In genomic region chr7:79729743-79730370, GRCm38 (mm10) we compare ENCODE assay signal across 9 mouse cellular contexts. TPM values are rescaled to one million over a fixed set of nuclear protein-coding genes. Genes with fewer than 3 reads are reported as not detected.
DNase-seq lines count a peak whose midpoint lies in the region; ATAC-seq and TF ChIP-seq lines count a peak whose summit lies in the region.
"Had no signal": no experiment of that assay in that cellular context is flagged by ENCODE, and none has a peak within 500 bp of the region (broad histone marks: within the 10 kb centered on the region; RNA-seq: fewer than 3 reads in every experiment).

No protein-coding gene starts in this region.

- H3K9ac ChIP-seq in hindbrain, embryonic 11.5 days (ENCODE audit: low read depth, low read length) = no peak overlapping the region
- H3K9ac ChIP-seq in embryonic facial prominence, embryonic 11.5 days (replicated peaks; ENCODE audit: low read length) = no peak overlapping the region

- 68% methylated on average over 11 of the region's 11 CpGs for WGBS in hindbrain, embryonic 11.5 days
- WGBS in hindbrain, embryonic 10.5 days = 71% methylated on average over 11 of the region's 11 CpGs
- 65% methylated on average over 11 of the region's 11 CpGs for WGBS in embryonic facial prominence, embryonic 11.5 days

- no peak overlapping the region for H3K4me2 ChIP-seq in hindbrain, embryonic 11.5 days (replicated peaks; ENCODE audit: low read depth, low read length)
- no peak overlapping the region for H3K4me2 ChIP-seq in embryonic facial prominence, embryonic 11.5 days (ENCODE audit: low read depth, low read length)

- H3K4me3 ChIP-seq in hindbrain, embryonic 11.5 days (ENCODE audit: low read depth, low read length) = no peak overlapping the region
- H3K4me3 ChIP-seq in hindbrain, embryonic 10.5 days = no peak overlapping the region
- no peak overlapping the region for H3K4me3 ChIP-seq in testis, adult 2 months (ENCODE audit: control insufficient read depth, low read depth, low read length)
- no peak overlapping the region for H3K4me3 ChIP-seq in embryonic facial prominence, embryonic 11.5 days (ENCODE audit: low read depth, low read length)

- H3K27ac ChIP-seq in hindbrain, embryonic 11.5 days (ENCODE audit: low read depth, low read length) = no peak overlapping the region
- H3K27ac ChIP-seq in hindbrain, embryonic 10.5 days = no peak overlapping the region
- no peak overlapping the region for H3K27ac ChIP-seq in testis, adult 2 months (ENCODE audit: control insufficient read depth, insufficient read depth, low read depth, low read length)
- no peak overlapping the region for H3K27ac ChIP-seq in embryonic facial prominence, embryonic 11.5 days (replicated peaks; ENCODE audit: low read depth, low read length)

- H3K4me1 ChIP-seq in hindbrain, embryonic 11.5 days (replicated peaks; ENCODE audit: control insufficient read depth, insufficient read depth, low read length) = no peaks in the 10 kb centered on the region
- H3K4me1 ChIP-seq in hindbrain, embryonic 10.5 days (replicated peaks) = no peaks in the 10 kb centered on the region; the same call in 1 of the 2 replicates
- H3K4me1 ChIP-seq in testis, adult 2 months (ENCODE audit: control insufficient read depth, insufficient read depth, low read length) = no peaks in the 10 kb centered on the region
- no peaks in the 10 kb centered on the region for H3K4me1 ChIP-seq in embryonic facial prominence, embryonic 11.5 days (ENCODE audit: control insufficient read depth, insufficient read depth, low read length)

- no peaks in the 10 kb centered on the region for H3K36me3 ChIP-seq in hindbrain, embryonic 11.5 days (ENCODE audit: control insufficient read depth, insufficient read depth, low read length)
- peaks cover 3% of the 10 kb centered on the region; the same call in 1 of the 2 replicates for H3K36me3 ChIP-seq in hindbrain, embryonic 10.5 days
- H3K36me3 ChIP-seq in testis, adult 2 months (ENCODE audit: control insufficient read depth, insufficient read depth, low read length) = no peaks in the 10 kb centered on the region
- no peaks in the 10 kb centered on the region for H3K36me3 ChIP-seq in embryonic facial prominence, embryonic 11.5 days (replicated peaks; ENCODE audit: control insufficient read depth, insufficient read depth, low read depth, low read length)

- no peak for ATAC-seq in hindbrain, embryonic 11.5 days (ENCODE audit: low FRiP score)
- ATAC-seq in embryonic facial prominence, embryonic 11.5 days (replicated peaks; ENCODE audit: insufficient number of reproducible peaks, low FRiP score, low TSS enrichment, low read depth) = no peak; the same call in 1 of the 2 replicates

- H3K9me3 ChIP-seq in hindbrain, embryonic 11.5 days (ENCODE audit: control insufficient read depth, low read length) = no peaks in the 10 kb centered on the region
- no peaks in the 10 kb centered on the region for H3K9me3 ChIP-seq in hindbrain, embryonic 10.5 days
- no peaks in the 10 kb centered on the region for H3K9me3 ChIP-seq in embryonic facial prominence, embryonic 11.5 days (replicated peaks; ENCODE audit: control insufficient read depth, low read length)

- no peak for TF ChIP-seq POLR2A in testis, adult 2 months (IDR thresholded peaks at IDR 0.05; ENCODE audit: control insufficient read depth, low read depth, low read length)

- peak; percentile 33 for DNase-seq in hindbrain, embryonic 11.5 days (ENCODE audit: low spot score)
- no peak for DNase-seq in hindbrain, embryonic 10.5 days (ENCODE audit: low spot score)
- DNase-seq in testis, postnatal 14 days (ENCODE audit: low spot score) = no peak
- DNase-seq in embryonic facial prominence, embryonic 11.5 days (ENCODE audit: low spot score) = peak; percentile 42
- DNase-seq in thymus, postnatal 4 days = peak; percentile 63
- DNase-seq in urinary bladder, postnatal 10 days (ENCODE audit: low spot score) = no peak
- no peak for DNase-seq in gastrocnemius, adult 18-20 months (ENCODE audit: low spot score)

- no peaks in the 10 kb centered on the region for H3K27me3 ChIP-seq in hindbrain, embryonic 11.5 days (ENCODE audit: control insufficient read depth, insufficient read depth, low read length)
- peaks cover 46% of the 10 kb centered on the region for H3K27me3 ChIP-seq in hindbrain, embryonic 10.5 days (ENCODE audit: insufficient read depth, poor library complexity, severe bottlenecking)
- H3K27me3 ChIP-seq in testis, adult 2 months (ENCODE audit: control insufficient read depth, insufficient read depth, low read length) = no peaks in the 10 kb centered on the region
- H3K27me3 ChIP-seq in embryonic facial prominence, embryonic 11.5 days (ENCODE audit: control insufficient read depth, insufficient read depth, low read length) = no peaks in the 10 kb centered on the region; the same call in 1 of the 2 replicates

- TF ChIP-seq CTCF in testis, adult 2 months (IDR thresholded peaks at IDR 0.05; ENCODE audit: control insufficient read depth, insufficient read depth, insufficient replicate concordance, low read depth, low read length) = peak; percentile 36; the same call in 1 of the 2 replicates

RNA-seq across cellular contexts. Expression of gene Plin1, which starts 2.8 kb away (rescaled TPM):
- polyA plus RNA-seq in hindbrain, embryonic 11.5 days (2014; fragmentation: Nextera tagmentation; extraction: Ambion mirVana) = not detected in 2 replicates
- polyA plus RNA-seq in hindbrain, embryonic 10.5 days (2016; fragmentation: Nextera tagmentation; extraction: Ambion mirVana) = not detected in 2 replicates
- 3.2 and 4.9 TPM in 2 replicates for polyA plus RNA-seq in testis, adult 2 months (2012; rRNA removed)
- polyA plus RNA-seq in embryonic facial prominence, embryonic 11.5 days (2014; fragmentation: Nextera tagmentation; extraction: Ambion mirVana) = not detected in 2 replicates
- total RNA-seq in gastrocnemius, adult 18-20 months (2021) = 10 to 100 TPM; 10.3 to 18.3 TPM
- total RNA-seq: monocyte, adult 5-6 weeks had no signal

RNA-seq across cellular contexts. Expression of gene Pex11a, which starts 13.1 kb away (rescaled TPM):
- 7.6 and 8.4 TPM in 2 replicates for polyA plus RNA-seq in hindbrain, embryonic 11.5 days (2014; fragmentation: Nextera tagmentation; extraction: Ambion mirVana)
- 8.0 and 8.3 TPM in 2 replicates for polyA plus RNA-seq in hindbrain, embryonic 10.5 days (2016; fragmentation: Nextera tagmentation; extraction: Ambion mirVana)
- 35.3 and 37.8 TPM in 2 replicates for polyA plus RNA-seq in testis, adult 2 months (2012; rRNA removed)
- polyA plus RNA-seq in embryonic facial prominence, embryonic 11.5 days (2014; fragmentation: Nextera tagmentation; extraction: Ambion mirVana) = 7.1 and 8.3 TPM in 2 replicates
- 10 to 100 TPM; 12.9 to 14.1 TPM for total RNA-seq in gastrocnemius, adult 18-20 months (2021)

RNA-seq across cellular contexts. Expression of gene Wdr93, which starts 13.1 kb away (rescaled TPM):
- polyA plus RNA-seq in hindbrain, embryonic 11.5 days (2014; fragmentation: Nextera tagmentation; extraction: Ambion mirVana) = 0.19 and 0.60 TPM in 2 replicates
- 0.47 and 0.52 TPM in 2 replicates for polyA plus RNA-seq in hindbrain, embryonic 10.5 days (2016; fragmentation: Nextera tagmentation; extraction: Ambion mirVana)
- polyA plus RNA-seq in testis, adult 2 months (2012; rRNA removed) = 34.4 and 36.9 TPM in 2 replicates
- polyA plus RNA-seq in embryonic facial prominence, embryonic 11.5 days (2014; fragmentation: Nextera tagmentation; extraction: Ambion mirVana) = 0.21 and 0.42 TPM in 2 replicates
- total RNA-seq in gastrocnemius, adult 18-20 months (2021) = under 1 TPM; 0.09 to 0.16 TPM
- total RNA-seq: monocyte, adult 5-6 weeks had no signal

RNA-seq across cellular contexts. Expression of gene Kif7, which starts 14.3 kb away (rescaled TPM):
- polyA plus RNA-seq in hindbrain, embryonic 11.5 days (2014; fragmentation: Nextera tagmentation; extraction: Ambion mirVana) = 2.7 and 3.0 TPM in 2 replicates
- polyA plus RNA-seq in hindbrain, embryonic 10.5 days (2016; fragmentation: Nextera tagmentation; extraction: Ambion mirVana) = 5.2 and 5.9 TPM in 2 replicates
- polyA plus RNA-seq in testis, adult 2 months (2012; rRNA removed) = 1.2 and 1.3 TPM in 2 replicates
- 4.5 TPM in 2 replicates for polyA plus RNA-seq in embryonic facial prominence, embryonic 11.5 days (2014; fragmentation: Nextera tagmentation; extraction: Ambion mirVana)
- under 1 TPM; 0.27 to 0.40 TPM for total RNA-seq in gastrocnemius, adult 18-20 months (2021)
- total RNA-seq: monocyte, adult 5-6 weeks had no signal

Comparison
In these comparisons a context has a peak if more than half of its experiments do, and no peak if none do; other contexts are left out.
1. DNase-seq: peak in hindbrain, embryonic 11.5 days (single experiment), embryonic facial prominence, embryonic 11.5 days (single experiment) and thymus, postnatal 4 days (single experiment); none in hindbrain, embryonic 10.5 days (single experiment), testis, postnatal 14 days (single experiment), urinary bladder, postnatal 10 days (single experiment) and gastrocnemius, adult 18-20 months (single experiment).
2. RNA of gene Wdr93, which starts 13.1 kb away (polyA plus RNA-seq): 34.4 to 36.9 TPM in testis, adult 2 months; 0.47 to 0.52 TPM in hindbrain, embryonic 10.5 days, 0.21 to 0.42 TPM in embryonic facial prominence, embryonic 11.5 days and 0.19 to 0.60 TPM in hindbrain, embryonic 11.5 days; every median in the first group is over 10 times any median in the second.